Mouse (Mus musculus): ENCODE results near the gene Gm8882. TPM values are rescaled to one million over a fixed set of nuclear protein-coding genes. Genes with fewer than 3 reads are reported as not detected.

Gm8882 gene
- polyA plus RNA-seq (2012; rRNA removed), result not detected in 2 replicates

DNA sequence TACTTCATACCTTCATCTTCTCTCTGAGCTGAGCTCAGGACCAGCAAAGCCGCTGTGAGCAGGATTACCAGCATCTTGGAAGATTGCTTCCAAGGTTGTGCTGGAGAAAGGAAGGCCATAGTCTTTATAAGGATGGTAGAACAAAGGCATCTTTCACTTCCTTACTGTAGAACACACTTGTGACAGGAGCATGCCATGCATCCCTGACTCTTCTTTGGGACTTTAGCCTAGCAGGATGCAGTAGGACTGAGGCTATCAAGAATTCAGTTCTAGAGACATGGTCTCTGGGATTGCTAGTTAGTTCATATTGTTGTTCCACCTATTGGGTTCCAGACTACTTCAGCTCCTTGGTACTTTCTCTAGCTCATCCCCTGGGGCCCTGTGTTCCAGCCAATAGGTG lies at the start of gene Gm8882:
TSS of gene Gm8882 (minus strand) at position 101 of the 400 bp plus-strand sequence.

GRCm38 (mm10) chr6:132314657-132315056 lies 49.3 kb downstream of the Gm8882 start, which contains the start of gene Prpmp5:
Gene Prpmp5, minus strand, starts transcription at chr6:132314757.

Other genes starting within 250 kb of the Gm8882 start
- gene Prb1, start 153.6 kb downstream of the Gm8882 start, polyA plus RNA-seq (2012; rRNA removed), result not detected in 2 replicates
- gene Prpmp5, start 49.4 kb downstream of the Gm8882 start, polyA plus RNA-seq (2012; rRNA removed), result not detected in 2 replicates
- not detected in 2 replicates for gene Prh1, start 205.7 kb upstream of the Gm8882 start, polyA plus RNA-seq (2012; rRNA removed)
- not detected in 2 replicates for gene Prp2, start 231.8 kb upstream of the Gm8882 start, polyA plus RNA-seq (2012; rRNA removed)